Mouse (Mus musculus) kidney, postnatal 4 days (tissue): ENCODE measurements at regions not wholly inside any gene's neighbourhood (a gene's known extent, or its start where the extent isn't known, plus 50 kb on each side); places are given as distances from the start of the nearest gene placed in this dataset.
"Not testable (repeated sequence)": the region's sequence is repeated elsewhere in the genome, so short reads cannot be mapped to it uniquely, and the experiment has no call there.

ENCODE experiments used
- DNase-seq, 2 experiments: peaks; one replicate each; pipeline ENCODE4 v3.0.0; 2021; ENCODE audit warnings: mixed read lengths in 2 of 2

DNA sequence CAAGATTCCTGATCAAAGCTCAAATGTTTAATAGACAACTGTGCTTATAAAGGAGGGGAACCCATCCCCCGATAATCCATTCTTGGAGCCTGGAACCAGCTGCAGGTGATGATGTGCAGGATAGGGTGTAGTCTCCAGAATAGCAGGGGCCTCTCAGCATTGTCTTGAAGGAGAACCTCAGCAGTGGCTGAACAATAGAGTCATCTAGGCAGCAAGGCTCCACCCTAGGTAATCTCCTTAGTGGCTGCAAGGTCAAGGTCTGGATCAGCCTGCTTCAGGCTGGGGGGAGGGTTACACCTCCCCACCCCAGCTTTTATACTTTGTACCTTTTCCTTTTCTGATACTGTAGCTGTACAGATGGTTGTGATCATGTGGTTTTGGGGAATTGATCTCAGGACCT, 116.8 kb upstream of the Mettl4 start:
- DNase-seq = no peak

DNA sequence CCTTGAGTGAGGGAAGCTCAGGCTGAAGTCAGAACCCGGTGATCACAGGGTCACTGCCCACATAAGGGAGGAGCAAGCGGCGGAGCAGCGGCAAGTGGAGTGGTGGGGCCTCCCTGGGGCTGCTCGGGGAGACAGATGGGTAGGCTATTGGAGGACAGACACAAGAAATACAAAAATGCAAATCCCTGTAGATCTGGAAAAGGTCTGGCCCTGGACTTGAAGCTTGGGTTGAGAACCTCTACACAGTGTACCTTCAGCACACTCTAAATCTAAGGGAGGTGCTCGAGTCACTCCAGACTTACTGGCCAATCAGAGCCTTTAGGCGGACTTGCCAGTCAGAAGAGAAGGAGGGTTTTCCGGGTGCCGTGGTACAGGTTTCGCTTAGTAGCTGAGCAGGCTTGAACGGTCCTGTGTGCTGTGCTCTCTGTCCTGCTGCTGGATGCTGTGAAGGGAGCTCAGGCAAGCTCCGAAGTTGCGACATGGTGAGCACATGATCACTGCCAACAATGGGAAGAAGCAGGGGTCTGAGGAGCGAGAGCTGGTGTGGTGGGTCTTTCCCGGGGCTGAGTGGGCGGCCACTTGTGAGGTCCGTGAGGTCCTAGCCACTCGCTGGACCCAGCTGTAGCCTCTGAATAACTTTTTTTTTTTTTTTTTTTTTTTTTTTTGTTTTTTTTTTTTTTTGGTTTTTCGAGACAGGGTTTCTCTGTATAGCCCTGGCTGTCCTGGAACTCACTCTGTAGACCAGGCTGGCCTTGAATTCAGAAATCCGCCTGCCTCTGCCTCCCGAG, 114.9 kb upstream of the Mettl4 start:
- peak; percentile 65 to 81 for DNase-seq

DNA sequence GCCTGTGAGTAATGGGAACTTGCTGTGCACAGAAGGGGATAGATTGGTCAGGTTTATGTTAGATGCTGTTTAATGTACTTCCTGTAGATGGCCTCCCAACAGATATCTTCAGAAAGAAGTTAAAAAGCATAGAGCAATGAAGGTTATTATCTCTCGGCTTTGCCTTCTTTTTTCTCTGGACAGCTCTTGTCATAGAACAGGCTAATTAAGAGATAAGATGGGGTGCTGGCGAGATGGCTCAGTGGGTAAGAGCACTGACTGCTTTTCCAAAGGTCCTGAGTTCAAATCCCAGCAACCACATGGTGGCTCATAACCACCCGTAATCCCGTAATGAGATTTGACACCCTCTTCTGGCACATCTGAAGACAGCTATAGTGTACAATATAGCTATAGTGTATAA, 104.9 kb upstream of the Mettl4 start:
- DNase-seq = not testable (repeated sequence)

DNA sequence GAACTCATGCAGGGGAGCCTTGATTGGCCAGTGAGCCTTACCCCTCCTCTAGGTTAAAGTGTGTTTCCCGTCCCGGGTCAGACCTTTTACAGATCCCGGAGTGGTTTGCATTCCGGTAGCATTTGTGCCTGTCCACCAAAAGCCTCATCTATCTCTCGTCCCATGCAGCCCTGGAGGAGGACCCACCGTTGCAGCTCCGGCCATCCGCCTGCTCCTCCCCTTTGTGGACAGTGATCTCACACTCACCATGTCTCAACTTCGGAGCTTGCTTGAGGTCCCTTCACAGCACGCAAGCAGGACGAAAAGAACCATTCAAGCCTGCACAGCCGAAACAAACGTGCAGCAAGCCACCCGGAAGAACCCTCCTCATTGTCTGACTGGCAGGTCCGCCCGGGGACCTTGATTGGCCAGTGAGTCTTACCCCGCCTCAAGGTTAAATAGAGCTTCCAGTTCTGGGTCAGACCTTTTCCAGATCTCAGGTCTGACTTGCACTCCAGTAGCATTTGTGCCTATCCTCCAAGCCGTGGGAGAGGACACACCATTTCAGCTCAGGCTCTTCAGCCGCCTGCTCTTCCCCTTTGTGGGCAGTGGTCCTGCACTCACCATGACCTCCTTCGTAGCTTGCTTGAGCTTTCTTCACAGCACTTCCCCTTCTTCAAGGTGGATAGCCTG, 84.8 kb upstream of the Mettl4 start:
- DNase-seq = peak; percentile 81 to 89

DNA sequence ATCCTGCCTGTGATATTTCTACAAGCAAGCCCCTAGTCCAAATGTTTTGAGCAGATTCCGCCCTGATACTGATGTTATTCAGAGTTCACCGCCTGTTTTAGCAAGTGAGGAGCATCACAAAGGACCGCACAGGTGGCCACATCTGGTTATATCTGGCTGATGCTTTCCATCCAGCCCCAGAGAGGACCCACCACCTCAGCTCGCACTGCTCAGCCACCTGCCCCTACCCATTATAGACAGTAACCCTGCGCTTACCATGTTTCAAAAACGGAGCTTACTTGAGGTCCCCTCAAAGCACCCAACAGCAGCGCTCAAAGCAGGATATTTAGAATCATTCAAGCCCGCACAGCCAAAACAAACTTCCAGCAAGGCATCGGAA, 84.2 kb upstream of the Mettl4 start:
- DNase-seq = not testable (repeated sequence)

DNA sequence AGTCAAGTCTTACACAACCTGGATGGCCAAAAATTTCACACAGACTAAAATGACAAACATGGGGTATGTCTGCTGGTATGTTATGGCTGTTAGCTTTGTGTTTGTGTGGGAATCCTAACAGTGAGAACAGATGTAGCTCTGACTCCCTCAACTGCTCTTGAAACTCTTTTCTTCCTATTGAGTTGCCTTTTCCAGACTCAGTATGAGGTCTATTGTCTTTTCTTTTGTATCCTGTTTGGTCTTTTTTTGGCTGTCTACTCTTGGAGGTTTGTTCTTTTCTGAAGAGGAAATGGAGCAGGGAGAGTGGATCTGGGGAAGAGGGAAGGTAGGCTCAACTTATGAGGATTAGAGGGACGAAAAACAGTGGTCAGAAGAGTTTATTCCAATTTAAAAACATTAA, 76.6 kb upstream of the Mettl4 start:
- not testable (repeated sequence) for DNase-seq

DNA sequence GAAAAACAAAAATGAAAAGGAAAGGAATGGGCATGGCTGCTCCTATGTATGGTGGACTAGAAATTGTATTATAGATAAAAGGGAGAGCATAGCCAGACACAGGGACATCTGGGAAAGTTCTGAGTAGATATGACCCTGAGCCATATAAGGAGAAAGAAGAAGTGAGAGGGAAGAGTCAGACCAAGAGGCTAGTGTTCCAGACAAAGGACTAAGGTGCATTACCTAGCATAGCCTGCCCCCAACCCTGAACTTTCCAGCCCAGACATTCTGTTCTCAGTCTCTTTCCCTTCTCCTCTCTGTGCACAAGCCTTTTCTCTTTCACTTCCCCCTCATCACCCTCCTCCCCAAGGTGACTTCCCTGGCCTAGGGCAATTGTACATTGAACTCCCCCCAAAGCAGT, 58.9 kb upstream of the Mettl4 start:
- no peak for DNase-seq
